Comparison of ENCODE assay signal across 12 mouse cellular contexts in genomic region chr12:51058104-51058503, GRCm38 (mm10).
A peak's percentile ranks its signal among the peaks of the same experiment; 100 is the strongest.
DNase-seq lines count a peak whose midpoint lies in the region; ATAC-seq lines count a peak whose summit lies in the region.
"Had no signal": no experiment of that assay in that cellular context is flagged by ENCODE, and none has a peak within 500 bp of the region (broad histone marks: within the 10 kb centered on the region; RNA-seq: fewer than 3 reads in every experiment).

No protein-coding gene starts in this region.

- H3K9ac ChIP-seq in forebrain, embryonic 12.5 days: no peak overlapping the region
- no peak overlapping the region for H3K9ac ChIP-seq in forebrain, embryonic 14.5 days (ENCODE audit: low read length)
- H3K9ac ChIP-seq in intestine, embryonic 14.5 days (ENCODE audit: low read length): no peak overlapping the region
- H3K9ac ChIP-seq in intestine, embryonic 16.5 days (ENCODE audit: low read depth, low read length): no peak overlapping the region
- H3K9ac ChIP-seq in midbrain, embryonic 11.5 days (ENCODE audit: low read length): no peak overlapping the region
- no peak overlapping the region for H3K9ac ChIP-seq in midbrain, embryonic 13.5 days (replicated peaks)
- H3K9ac ChIP-seq in stomach, embryonic 16.5 days (ENCODE audit: low read length): no peak overlapping the region; the same call in 1 of the 2 replicates

- peak overlapping the region; percentile 27; the same call in 1 of the 2 replicates for H3K4me2 ChIP-seq in forebrain, embryonic 12.5 days
- no peak overlapping the region; the same call in 1 of the 2 replicates for H3K4me2 ChIP-seq in forebrain, embryonic 14.5 days (ENCODE audit: low read length)
- H3K4me2 ChIP-seq in intestine, embryonic 14.5 days (ENCODE audit: low read length): peak overlapping the region; percentile 29; the same call in 1 of the 2 replicates
- no peak overlapping the region for H3K4me2 ChIP-seq in intestine, embryonic 16.5 days (ENCODE audit: low read depth, low read length)
- no peak overlapping the region for H3K4me2 ChIP-seq in midbrain, embryonic 11.5 days
- H3K4me2 ChIP-seq in midbrain, embryonic 13.5 days (replicated peaks): no peak overlapping the region
- peak overlapping the region; percentile 44; the same call in 1 of the 2 replicates for H3K4me2 ChIP-seq in stomach, embryonic 16.5 days (ENCODE audit: low read depth, low read length)

- no peak for ATAC-seq in forebrain, embryonic 12.5 days (ENCODE audit: low FRiP score)
- no peak for ATAC-seq in forebrain, embryonic 14.5 days
- ATAC-seq in intestine, embryonic 14.5 days (replicated peaks; ENCODE audit: low FRiP score, low TSS enrichment, low read depth): no peak
- ATAC-seq in intestine, embryonic 16.5 days: no peak
- no peak for ATAC-seq in midbrain, embryonic 11.5 days (ENCODE audit: low FRiP score)
- ATAC-seq in midbrain, embryonic 13.5 days: no peak
- no peak for ATAC-seq in stomach, embryonic 16.5 days (ENCODE audit: insufficient read depth, low FRiP score)
- ATAC-seq: activated CD4-positive, CD25-positive, alpha-beta regulatory T cell, adult 4 months; intestine, postnatal 0 days had no signal

- no peak overlapping the region for H3K4me3 ChIP-seq in forebrain, embryonic 12.5 days (replicated peaks)
- H3K4me3 ChIP-seq in forebrain, embryonic 14.5 days (ENCODE audit: low read depth, low read length): no peak overlapping the region
- H3K4me3 ChIP-seq in intestine, embryonic 14.5 days (ENCODE audit: low read depth, low read length): 0 out of 2 replicates have a peak overlapping the region, but pooled peaks have one; percentile 10
- no peak overlapping the region for H3K4me3 ChIP-seq in intestine, embryonic 16.5 days (ENCODE audit: low read length)
- H3K4me3 ChIP-seq in midbrain, embryonic 11.5 days (ENCODE audit: low read depth, low read length): no peak overlapping the region
- H3K4me3 ChIP-seq in midbrain, embryonic 13.5 days (replicated peaks): no peak overlapping the region
- H3K4me3 ChIP-seq in stomach, embryonic 16.5 days (replicated peaks; ENCODE audit: low read length): no peak overlapping the region

- H3K36me3 ChIP-seq in forebrain, embryonic 12.5 days (replicated peaks): no peaks in the 10 kb centered on the region
- H3K36me3 ChIP-seq in forebrain, embryonic 14.5 days (ENCODE audit: control insufficient read depth, insufficient read depth, low read length): no peaks in the 10 kb centered on the region
- H3K36me3 ChIP-seq in intestine, embryonic 14.5 days (ENCODE audit: control insufficient read depth, insufficient read depth, low read length): no peaks in the 10 kb centered on the region
- no peaks in the 10 kb centered on the region for H3K36me3 ChIP-seq in intestine, embryonic 16.5 days (ENCODE audit: control insufficient read depth, insufficient read depth, low read length)
- no peaks in the 10 kb centered on the region for H3K36me3 ChIP-seq in midbrain, embryonic 11.5 days (ENCODE audit: control insufficient read depth, insufficient read depth, low read length)
- H3K36me3 ChIP-seq in midbrain, embryonic 13.5 days: no peaks in the 10 kb centered on the region
- no peaks in the 10 kb centered on the region for H3K36me3 ChIP-seq in stomach, embryonic 16.5 days (ENCODE audit: control insufficient read depth, insufficient read depth, low read length)

- no peak overlapping the region for H3K27ac ChIP-seq in forebrain, embryonic 12.5 days
- no peak overlapping the region for H3K27ac ChIP-seq in forebrain, embryonic 14.5 days (ENCODE audit: low read depth, low read length)
- H3K27ac ChIP-seq in intestine, embryonic 14.5 days (ENCODE audit: low read depth): no peak overlapping the region
- no peak overlapping the region for H3K27ac ChIP-seq in intestine, embryonic 16.5 days (ENCODE audit: low read length)
- no peak overlapping the region for H3K27ac ChIP-seq in midbrain, embryonic 11.5 days (ENCODE audit: low read depth, low read length)
- H3K27ac ChIP-seq in midbrain, embryonic 13.5 days: no peak overlapping the region
- peak overlapping the region; percentile 31; the same call in 1 of the 2 replicates for H3K27ac ChIP-seq in stomach, embryonic 16.5 days (ENCODE audit: low read length)

- DNase-seq in forebrain, embryonic 14.5 days (ENCODE audit: low spot score): no peak
- no peak for DNase-seq in intestine, embryonic 14.5 days (ENCODE audit: low spot score)
- peak; percentile 77 for DNase-seq in midbrain, embryonic 11.5 days (ENCODE audit: low spot score, missing footprints)
- no peak for DNase-seq in ovary, postnatal 36 days (ENCODE audit: low spot score)
- DNase-seq: gastrocnemius, postnatal 14 days; lung, postnatal 14 days had no signal

- 70% methylated on average over 10 of the region's 10 CpGs for WGBS in forebrain, embryonic 12.5 days
- 75% methylated on average over 10 of the region's 10 CpGs for WGBS in forebrain, embryonic 14.5 days
- WGBS in intestine, embryonic 14.5 days: 52% methylated on average over 10 of the region's 10 CpGs
- 65% methylated on average over 10 of the region's 10 CpGs for WGBS in intestine, embryonic 16.5 days
- 83% methylated on average over 10 of the region's 10 CpGs for WGBS in midbrain, embryonic 11.5 days
- 75% methylated on average over 10 of the region's 10 CpGs for WGBS in midbrain, embryonic 13.5 days
- 66% methylated on average over 10 of the region's 10 CpGs for WGBS in stomach, embryonic 16.5 days

- no peaks in the 10 kb centered on the region for H3K27me3 ChIP-seq in forebrain, embryonic 12.5 days
- no peaks in the 10 kb centered on the region for H3K27me3 ChIP-seq in forebrain, embryonic 14.5 days (replicated peaks; ENCODE audit: control insufficient read depth, insufficient read depth, low read length)
- no peaks in the 10 kb centered on the region for H3K27me3 ChIP-seq in intestine, embryonic 14.5 days (replicated peaks; ENCODE audit: control insufficient read depth, insufficient read depth, low read length)
- H3K27me3 ChIP-seq in intestine, embryonic 16.5 days (replicated peaks; ENCODE audit: control insufficient read depth, insufficient read depth, low read length): no peaks in the 10 kb centered on the region
- H3K27me3 ChIP-seq in midbrain, embryonic 11.5 days (ENCODE audit: control insufficient read depth, insufficient read depth, low read length): no peaks in the 10 kb centered on the region
- H3K27me3 ChIP-seq in midbrain, embryonic 13.5 days: no peaks in the 10 kb centered on the region
- no peaks in the 10 kb centered on the region for H3K27me3 ChIP-seq in stomach, embryonic 16.5 days (ENCODE audit: control insufficient read depth, insufficient read depth, low read length)

- H3K4me1 ChIP-seq in forebrain, embryonic 12.5 days: peaks cover 5% of the 10 kb centered on the region
- H3K4me1 ChIP-seq in forebrain, embryonic 14.5 days (ENCODE audit: control insufficient read depth, insufficient read depth, low read length): peaks cover 5% of the 10 kb centered on the region; the same call in 1 of the 2 replicates
- H3K4me1 ChIP-seq in intestine, embryonic 14.5 days (replicated peaks; ENCODE audit: control insufficient read depth, insufficient read depth, low read length): no peaks in the 10 kb centered on the region
- H3K4me1 ChIP-seq in intestine, embryonic 16.5 days (ENCODE audit: control insufficient read depth, insufficient read depth, low read length): no peaks in the 10 kb centered on the region
- H3K4me1 ChIP-seq in midbrain, embryonic 11.5 days (ENCODE audit: control insufficient read depth, insufficient read depth, low read length): no peaks in the 10 kb centered on the region
- no peaks in the 10 kb centered on the region for H3K4me1 ChIP-seq in midbrain, embryonic 13.5 days (replicated peaks)
- no peaks in the 10 kb centered on the region for H3K4me1 ChIP-seq in stomach, embryonic 16.5 days (ENCODE audit: control insufficient read depth, insufficient read depth, low read length)

- no peaks in the 10 kb centered on the region for H3K9me3 ChIP-seq in forebrain, embryonic 12.5 days
- no peaks in the 10 kb centered on the region for H3K9me3 ChIP-seq in forebrain, embryonic 14.5 days (replicated peaks; ENCODE audit: control insufficient read depth, low read length)
- H3K9me3 ChIP-seq in intestine, embryonic 14.5 days (ENCODE audit: control insufficient read depth, low read length): no peaks in the 10 kb centered on the region
- no peaks in the 10 kb centered on the region for H3K9me3 ChIP-seq in intestine, embryonic 16.5 days (ENCODE audit: control insufficient read depth, low read length)
- H3K9me3 ChIP-seq in midbrain, embryonic 11.5 days (ENCODE audit: control insufficient read depth, low read length): no peaks in the 10 kb centered on the region
- H3K9me3 ChIP-seq in midbrain, embryonic 13.5 days: no peaks in the 10 kb centered on the region
- no peaks in the 10 kb centered on the region for H3K9me3 ChIP-seq in stomach, embryonic 16.5 days (replicated peaks; ENCODE audit: control insufficient read depth, low read length)

Comparison
In these comparisons a context has a peak if more than half of its experiments do, and no peak if none do; other contexts are left out.
1. H3K4me2 ChIP-seq: peak in forebrain, embryonic 12.5 days (single experiment), intestine, embryonic 14.5 days (single experiment) and stomach, embryonic 16.5 days (single experiment); none in forebrain, embryonic 14.5 days (single experiment), intestine, embryonic 16.5 days (single experiment), midbrain, embryonic 11.5 days (single experiment) and midbrain, embryonic 13.5 days (single experiment).